Mouse (Mus musculus): ENCODE data around the gene Pik3c2b. TPM values are rescaled to one million over a fixed set of nuclear protein-coding genes. Genes with fewer than 3 reads are reported as not detected.
A peak's percentile ranks its signal among the peaks of the same experiment; 100 is the strongest.

Gene Pik3c2b
- total RNA-seq, 2 experiments from 2014 or later, result 27.1 to 28.0 TPM

GRCm38 (mm10) chr1:133089415-133089814, 43.9 kb downstream of the Pik3c2b start:
- DNase-seq (ENCODE audit: low spot score in 2 of 2), result no peak

- DNase-seq (ENCODE audit: low spot score in 2 of 2), result no peak
Observed at GRCm38 (mm10) chr1:133090641-133091040, 45.2 kb downstream of the Pik3c2b start.

GRCm38 (mm10) chr1:133091483-133091882, 46.0 kb downstream of the Pik3c2b start:
- no peak for DNase-seq (ENCODE audit: low spot score in 2 of 2)

- DNase-seq (ENCODE audit: low spot score in 2 of 2), result no peak
Observed at GRCm38 (mm10) chr1:133093719-133094118, 48.3 kb downstream of the Pik3c2b start.

DNA sequence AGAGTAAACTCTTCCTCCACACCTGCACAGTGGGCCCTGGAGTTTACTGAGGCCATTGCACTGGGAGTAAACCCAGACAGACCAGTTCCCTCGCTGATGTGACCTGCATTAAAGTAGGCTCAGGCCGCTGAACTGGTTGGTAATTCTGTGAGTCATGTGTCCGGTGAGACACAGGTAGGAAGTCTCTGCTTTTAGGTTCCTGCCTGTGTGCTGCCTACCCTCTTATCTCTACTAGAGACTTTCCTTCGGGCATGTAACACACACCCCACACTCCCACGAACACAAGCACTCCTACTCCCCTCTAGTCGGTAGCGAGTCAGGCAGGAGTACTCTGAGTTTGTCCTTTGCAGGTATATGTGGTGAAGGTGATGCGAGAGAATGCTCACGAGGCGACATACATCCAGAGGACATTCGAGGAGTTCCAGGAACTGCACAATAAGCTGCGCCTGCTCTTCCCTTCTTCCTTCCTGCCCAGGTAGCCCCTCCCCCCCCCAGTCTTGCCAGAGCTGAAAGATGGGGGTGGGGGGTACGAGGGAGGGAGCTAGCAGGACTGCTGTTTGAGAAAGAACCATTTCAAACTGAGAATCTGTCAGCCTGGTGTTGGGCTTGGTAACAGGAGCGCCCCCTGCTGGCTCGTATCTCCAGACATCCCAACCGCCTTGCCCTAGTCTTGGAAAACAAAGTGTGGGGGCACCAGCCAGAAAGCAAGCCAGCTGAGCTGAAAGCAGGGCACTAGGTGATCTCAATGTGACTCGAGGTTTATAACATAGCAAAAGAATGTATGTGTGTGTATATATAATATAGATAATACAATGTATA, 55.7 kb downstream of the Pik3c2b start:
- DNase-seq (ENCODE audit: low spot score in 2 of 2), result peak; percentile 75 to 83

DNA sequence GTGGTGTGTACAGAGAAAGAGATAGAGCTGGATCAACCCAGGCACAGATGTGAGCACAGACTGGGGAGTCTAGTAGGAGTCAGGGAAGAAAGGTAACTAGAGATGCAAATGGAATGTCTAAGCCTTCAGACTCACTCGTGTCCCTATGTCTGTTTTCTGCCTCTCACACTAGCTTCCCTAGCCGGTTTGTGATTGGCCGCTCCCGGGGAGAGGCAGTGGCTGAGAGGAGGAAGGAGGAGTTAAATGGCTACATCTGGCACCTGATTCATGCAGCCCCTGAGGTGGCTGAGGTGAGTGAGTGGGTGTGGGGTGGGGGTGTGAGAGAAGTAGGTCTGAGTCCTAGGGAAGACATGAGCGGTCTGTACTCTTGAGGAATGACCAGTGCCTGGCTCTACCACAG, 56.6 kb downstream of the Pik3c2b start:
- DNase-seq (ENCODE audit: low spot score in 2 of 2), result no peak

DNA sequence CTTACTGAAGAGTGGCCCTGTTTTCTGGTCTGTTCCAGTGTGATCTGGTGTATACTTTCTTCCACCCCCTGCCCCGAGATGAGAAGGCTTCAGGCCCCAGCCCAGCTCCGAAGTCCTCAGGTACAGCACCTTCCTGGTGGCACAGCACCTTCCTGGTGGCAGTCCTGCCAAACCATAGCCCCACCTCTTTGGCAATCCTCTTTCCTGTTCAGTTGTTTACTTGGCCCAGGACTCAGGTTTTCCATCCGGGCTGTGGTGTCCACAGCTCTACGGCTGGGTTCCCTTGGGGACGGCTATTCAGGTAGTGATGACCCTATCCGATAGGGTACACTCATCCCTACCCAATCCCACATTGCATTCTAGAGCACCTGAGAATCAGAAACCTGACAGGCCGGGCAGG, 57.8 kb downstream of the Pik3c2b start:
- DNase-seq (ENCODE audit: low spot score in 2 of 2), result no peak

DNA sequence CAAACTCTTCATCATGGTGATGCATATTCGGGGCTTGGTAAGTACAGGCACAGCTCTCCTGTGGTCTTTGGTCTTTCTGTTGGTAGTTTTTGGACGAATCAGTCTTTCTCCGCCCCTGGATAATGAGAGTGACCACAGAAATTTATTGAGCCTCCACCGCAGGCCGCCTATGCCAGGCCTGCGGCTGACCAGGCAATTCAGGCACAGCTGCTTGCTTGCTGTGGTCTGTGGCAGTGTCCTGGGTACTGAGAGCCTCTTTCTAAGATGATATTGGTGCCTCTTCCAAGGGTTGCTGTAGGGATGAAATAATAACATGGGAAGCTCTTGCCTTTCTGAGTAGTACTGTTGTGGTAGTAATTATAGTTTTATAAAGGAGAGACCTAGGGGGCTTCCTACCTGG, 58.4 kb downstream of the Pik3c2b start:
- no peak for DNase-seq (ENCODE audit: low spot score in 2 of 2)

GRCm38 (mm10) chr1:133116108-133116507, 70.6 kb downstream of the Pik3c2b start:
- DNase-seq (ENCODE audit: low spot score in 2 of 2), result no peak

DNA sequence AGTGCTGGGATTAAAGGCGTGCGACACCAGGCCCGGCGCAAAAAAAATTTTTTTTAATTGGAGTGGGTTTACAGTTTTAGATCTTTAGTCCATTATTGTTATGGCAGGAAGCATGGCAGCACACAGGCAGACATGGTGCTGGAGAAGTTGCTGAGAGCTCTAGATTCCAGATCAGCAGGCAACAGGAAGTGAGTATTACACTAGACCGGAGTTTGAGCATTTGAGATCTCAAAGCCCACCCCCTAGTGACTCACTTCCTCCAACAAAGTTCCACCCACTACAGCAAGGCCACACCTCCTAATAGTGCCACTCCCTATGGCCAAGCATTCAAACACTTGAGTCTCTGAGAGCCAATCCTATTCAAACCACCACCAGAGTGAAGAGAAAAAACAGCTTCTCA, 72.7 kb downstream of the Pik3c2b start:
- DNase-seq (ENCODE audit: low spot score in 2 of 2), result no peak

GRCm38 (mm10) chr1:133118844-133119243, 73.4 kb downstream of the Pik3c2b start:
- DNase-seq (ENCODE audit: low spot score in 2 of 2), result no peak

DNA sequence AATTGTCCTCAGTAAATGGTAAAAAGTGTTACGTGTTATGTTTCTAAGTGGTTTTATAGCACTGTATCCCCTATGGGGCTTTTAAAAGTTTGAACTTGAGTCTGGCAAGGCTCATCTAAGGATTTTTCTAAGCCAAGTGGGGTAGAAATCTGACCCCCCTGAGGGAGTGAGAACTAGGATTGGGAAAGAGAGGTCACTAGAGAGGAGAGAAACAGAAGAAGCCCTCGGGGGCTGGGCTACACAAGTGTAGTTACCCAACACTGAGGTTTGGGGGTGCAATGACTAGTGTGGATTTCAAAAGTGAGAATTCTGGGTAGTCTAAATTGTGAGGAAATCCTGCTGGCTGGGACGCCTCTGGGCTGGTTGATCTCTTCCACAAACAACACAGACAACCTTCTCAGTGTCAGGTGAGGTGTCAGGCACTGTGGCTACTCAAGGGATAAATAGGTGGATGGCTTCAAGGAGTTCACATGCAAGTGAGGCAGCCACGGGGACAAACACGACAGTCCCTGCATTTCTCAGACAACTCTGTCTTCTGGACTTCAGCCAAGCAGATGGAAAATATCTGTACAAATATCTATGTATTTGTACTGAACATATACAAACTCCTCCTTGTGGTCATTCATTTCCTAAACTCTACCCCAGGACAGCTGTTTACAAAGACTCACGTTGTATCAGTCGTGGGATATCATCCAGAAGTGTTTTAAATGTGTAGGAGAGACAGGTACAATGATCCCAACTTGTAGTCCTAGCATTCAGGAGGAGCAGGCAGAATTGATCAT, 74.7 kb downstream of the Pik3c2b start:
- DNase-seq (ENCODE audit: low spot score in 2 of 2), result no peak

- no peak for DNase-seq (ENCODE audit: low spot score in 2 of 2)
Observed at GRCm38 (mm10) chr1:133121246-133121645, 75.8 kb downstream of the Pik3c2b start.

GRCm38 (mm10) chr1:133124137-133124536, 78.7 kb downstream of the Pik3c2b start:
- DNase-seq (ENCODE audit: low spot score in 2 of 2), result no peak

DNA sequence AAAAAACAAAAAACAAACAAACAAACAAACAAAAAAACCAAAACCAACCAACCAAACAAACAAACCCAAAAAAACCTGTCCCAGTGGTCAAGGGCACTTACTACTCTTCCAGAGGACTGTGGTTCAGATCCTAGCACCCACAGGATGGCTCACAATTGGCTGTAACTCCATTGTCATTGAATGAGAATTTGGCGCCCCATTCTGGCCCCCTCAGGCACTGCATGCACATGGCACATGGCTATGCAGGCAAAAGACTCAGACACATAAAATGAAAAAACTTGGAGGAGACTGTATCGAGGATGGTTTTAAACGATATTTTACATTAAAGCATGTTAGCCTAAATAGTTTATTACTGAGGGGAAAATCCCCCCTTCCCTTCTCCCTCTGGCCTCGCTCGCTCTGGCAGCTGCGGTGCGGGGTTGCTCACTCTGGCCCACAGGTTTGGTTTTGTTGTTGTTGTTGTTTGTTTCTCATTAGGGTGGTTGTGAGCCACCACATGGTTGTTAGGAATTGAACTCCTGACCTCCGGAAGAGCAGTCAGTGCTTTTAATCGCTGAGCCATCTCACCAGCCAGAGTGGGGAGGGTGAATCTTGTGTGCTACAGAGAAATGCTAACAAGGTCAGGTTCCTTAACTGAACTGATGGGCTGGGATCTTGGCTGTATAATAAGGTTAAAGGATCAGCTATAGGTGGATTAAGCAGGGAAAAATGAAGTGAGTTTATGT, 80.3 kb downstream of the Pik3c2b start:
- no peak for DNase-seq (ENCODE audit: low spot score in 2 of 2)

DNA sequence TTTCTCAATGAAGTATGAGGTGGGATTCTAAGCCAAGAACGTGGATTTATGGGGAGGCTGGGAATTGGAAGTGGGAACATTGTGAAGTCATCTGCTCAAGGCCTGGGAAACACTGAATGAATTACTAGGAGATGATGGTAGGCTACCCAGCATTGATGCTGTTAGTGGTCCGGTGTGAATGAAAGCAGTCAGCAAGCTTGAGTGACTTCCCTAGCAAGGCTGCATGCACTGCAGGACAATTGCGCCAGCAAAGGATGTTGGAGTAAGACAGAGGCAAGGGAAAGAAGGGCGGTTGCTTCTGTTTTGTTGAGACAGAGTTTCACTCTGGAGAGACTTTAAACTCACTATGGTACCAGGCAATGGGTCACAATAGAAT, 80.9 kb downstream of the Pik3c2b start:
- DNase-seq (ENCODE audit: low spot score in 2 of 2), result no peak

GRCm38 (mm10) chr1:133127328-133127727, 81.9 kb downstream of the Pik3c2b start:
- DNase-seq (ENCODE audit: low spot score in 2 of 2), result no peak

GRCm38 (mm10) chr1:133129471-133130221, 84.2 kb downstream of the Pik3c2b start:
- peak in 1 of 2 experiments; percentile 31 for DNase-seq (ENCODE audit: low spot score in 2 of 2)

DNA sequence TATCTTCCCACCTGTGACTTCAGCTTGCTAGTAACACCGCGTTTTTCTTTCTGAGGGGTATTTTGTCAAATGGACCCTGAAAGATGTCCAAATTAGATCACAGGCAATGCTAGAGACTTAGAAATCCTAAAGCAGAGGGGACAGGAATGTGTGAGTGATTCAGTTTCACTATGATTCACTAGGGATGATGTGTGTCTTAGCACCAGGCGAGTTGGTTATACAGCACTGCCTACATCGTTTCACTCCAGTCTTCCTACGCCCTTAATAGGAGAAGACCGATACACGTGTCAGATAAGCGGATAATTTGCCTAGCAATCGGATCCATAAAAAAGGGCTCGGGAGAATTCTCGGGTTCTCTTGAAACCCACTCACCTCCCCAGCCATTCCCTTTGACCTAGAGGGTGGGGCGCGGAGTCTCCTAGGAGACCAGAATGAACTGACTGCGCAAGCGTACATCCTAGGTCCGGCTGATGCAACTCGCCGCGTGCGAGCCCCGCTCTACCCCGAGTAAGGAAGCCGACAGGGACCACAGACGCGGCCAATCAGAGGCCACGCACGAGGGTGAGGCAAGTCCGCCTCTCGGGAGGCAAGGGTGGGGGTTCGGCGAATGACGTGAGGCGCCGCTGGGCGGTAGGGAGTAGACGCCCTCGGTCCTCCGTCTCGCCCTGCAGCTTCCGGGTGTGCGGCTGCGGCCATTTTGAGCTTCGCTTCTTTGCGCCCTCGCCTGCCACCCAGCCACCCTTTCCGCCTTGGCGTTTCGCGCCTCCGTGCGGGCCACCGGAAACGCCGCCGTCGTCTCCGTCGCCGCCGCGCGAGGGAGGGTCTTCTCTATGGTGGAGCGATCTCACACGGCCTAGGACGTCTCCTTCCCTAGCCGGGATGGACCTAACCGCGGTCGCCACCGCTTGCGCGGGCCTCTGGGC, 85.4 kb downstream of the Pik3c2b start, which contains the start of gene Ppp1r15b:
Ppp1r15b (plus strand) TSS at position 506 of the 923 bp plus-strand sequence.
- peak; percentile 97 to 98 for DNase-seq (ENCODE audit: low spot score in 2 of 2)

DNA sequence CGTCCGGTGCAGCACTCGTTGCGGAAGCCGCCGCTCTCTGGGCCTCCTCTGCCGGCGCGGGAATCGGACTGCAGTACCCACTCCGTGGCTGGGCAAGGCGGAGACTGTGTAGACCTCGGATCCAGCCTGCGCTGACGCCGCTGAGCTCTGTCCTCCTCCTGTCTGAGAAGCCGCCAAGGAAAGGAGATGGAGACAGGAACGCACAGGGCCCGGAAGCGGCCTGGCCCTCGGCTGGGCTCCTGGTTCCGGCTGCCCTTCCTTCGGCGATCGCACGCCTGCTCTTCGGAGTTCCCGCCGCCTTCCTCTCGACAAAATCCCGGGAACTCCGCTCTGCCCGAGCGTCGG, 86.1 kb downstream of the Pik3c2b start:
- no peak for DNase-seq (ENCODE audit: low spot score in 2 of 2)
